Mouse (Mus musculus) hindbrain, postnatal 0 days (tissue): ENCODE data around the gene Top2a. TPM values are rescaled to one million over a fixed set of nuclear protein-coding genes. Genes with fewer than 3 reads are reported as not detected.

Source experiments
- ATAC-seq: fragments of 200-750 bp; cut with Nextera tagmentation; 2 replicates; pipeline ENCODE4 v1.8.0; 2017; ENCODE audit warnings: mild to moderate bottlenecking, moderate TSS enrichment, moderate library complexity
- DNase-seq: peaks from one replicate; pipeline ENCODE4 v3.0.0-alpha.2; 2015; ENCODE audit warnings: low spot score
- H3K27ac ChIP-seq: fragments of 300-500 bp; sonication (generic); 2 replicates; pipeline ENCODE4 v1.5.1; 2014; ENCODE audit warnings: mild to moderate bottlenecking
- H3K27me3 ChIP-seq: fragments of 300-500 bp; sonication (generic); 2 replicates; pipeline ENCODE4 v1.6.1; 2014; ENCODE audit warnings: low read length, mixed read lengths; ENCODE audit not compliant: insufficient read depth
- H3K36me3 ChIP-seq: fragments of 300-500 bp; sonication (generic); 2 replicates; pipeline ENCODE4 v1.6.1; 2014; ENCODE audit warnings: low read length, mixed read lengths; ENCODE audit not compliant: insufficient read depth
- H3K4me1 ChIP-seq: fragments of 300-500 bp; sonication (generic); 2 replicates; pipeline ENCODE4 v1.6.1; 2014; ENCODE audit warnings: antibody characterized with exemption, low read length, mixed read lengths; ENCODE audit not compliant: insufficient read depth
- H3K4me2 ChIP-seq: fragments of 300-500 bp; sonication (generic); 2 replicates; pipeline ENCODE4 v1.6.1; 2014; ENCODE audit warnings: low read depth, mild to moderate bottlenecking, low read length, moderate library complexity, mixed read lengths
- H3K4me3 ChIP-seq: fragments of 300-500 bp; sonication (generic); 2 replicates; pipeline ENCODE4 v1.5.1; 2014; ENCODE audit warnings: low read length
- H3K9ac ChIP-seq: fragments of 300-500 bp; sonication (generic); replicated peaks from 2 replicates; pipeline ENCODE4 v1.6.1; 2014; ENCODE audit warnings: mild to moderate bottlenecking, low read length, moderate library complexity, mixed read lengths
- H3K9me3 ChIP-seq: fragments of 300-500 bp; sonication (generic); 2 replicates; pipeline ENCODE4 v1.6.1; 2016; ENCODE audit warnings: low read length, mixed read lengths
- CTCF ChIP-seq: IDR thresholded peaks from 2 replicates; pipeline ENCODE4 v1.5.1; 2016; ENCODE audit warnings: antibody characterized with exemption, control low read depth, low read depth
- WGBS: fragments of 180-500 bp; shearing (Covaris S2); extraction: QIAGEN DNeasy Blood & Tissue Kit; methylation state at CpG from one replicate; pipeline ENCODE4 v1.1.7; 2014; 5-methylcytosine and 5-hydroxymethylcytosine counted together
- polyA plus RNA-seq: library from polyadenylated mRNA; unstranded; fragments of >200 nt; fragmentation: Nextera tagmentation; extraction: Ambion mirVana; gene quantifications from 2 replicates; pipeline ENCODE4 v1.2.1, GENCODE M21; 2015
- total RNA-seq: library from RNA; depleted of rRNA; stranded (reverse); fragments of >200 nt; gene quantifications from 2 replicates; pipeline ENCODE4 v1.2.3, GENCODE M21; 2014

The Top2a gene
- total and polyA plus RNA-seq, 2 experiments from 2014 or later = 34.2 to 44.4 TPM

- H3K4me2 ChIP-seq = no peak overlapping the region
- H3K4me1 ChIP-seq = no peaks in the 10 kb centered on the region
- WGBS = 51% methylated on average over 15 of the region's 15 CpGs
- DNase-seq (no peak), ATAC-seq (no peak)
- no peak overlapping the region for H3K9ac ChIP-seq
- H3K27me3 ChIP-seq = no peaks in the 10 kb centered on the region
- TF ChIP-seq CTCF = no peak
- H3K9me3 ChIP-seq = no peaks in the 10 kb centered on the region
- H3K27ac ChIP-seq = no peak overlapping the region
- peaks cover 2% of the 10 kb centered on the region; the same call in 1 of the 2 replicates for H3K36me3 ChIP-seq
- H3K4me3 ChIP-seq = no peak overlapping the region
Measured at GRCm38 (mm10) chr11:98978526-98979148, 45.4 kb downstream of the Top2a start.

- Histone ChIP-seq H3K4me1 (peaks cover 9% of the 10 kb centered on the region; the same call in 1 of the 2 replicates), H3K4me3 (no peak overlapping the region), H3K9me3 (no peaks in the 10 kb centered on the region), H3K36me3 (peaks cover 12% of the 10 kb centered on the region), H3K27me3 (no peaks in the 10 kb centered on the region), H3K27ac (no peak overlapping the region), H3K9ac (no peak overlapping the region), H3K4me2 (no peak overlapping the region)
- 49% methylated on average over 5 of the region's 5 CpGs for WGBS
- DNase-seq = peak; percentile 90
- ATAC-seq = peak; percentile 61
- TF ChIP-seq CTCF = peak; percentile 87
Measured at GRCm38 (mm10) chr11:98974871-98975719, 48.9 kb downstream of the Top2a start.

GRCm38 (mm10) chr11:98974213-98974612, 49.8 kb downstream of the Top2a start:
- DNase-seq (no peak), ATAC-seq (no peak)
- Histone ChIP-seq H3K9me3 (no peaks in the 10 kb centered on the region), H3K9ac (no peak overlapping the region), H3K36me3 (peaks cover 12% of the 10 kb centered on the region), H3K27ac (no peak overlapping the region), H3K27me3 (no peaks in the 10 kb centered on the region), H3K4me1 (peaks cover 16% of the 10 kb centered on the region; the same call in 1 of the 2 replicates), H3K4me2 (no peak overlapping the region), H3K4me3 (no peak overlapping the region)
- 69% methylated on average over 5 of the region's 6 CpGs for WGBS
- no peak for TF ChIP-seq CTCF

- Histone ChIP-seq H3K9me3 (no peaks in the 10 kb centered on the region), H3K27ac (no peak overlapping the region), H3K4me2 (no peak overlapping the region), H3K27me3 (no peaks in the 10 kb centered on the region), H3K9ac (no peak overlapping the region), H3K36me3 (peaks cover 12% of the 10 kb centered on the region), H3K4me3 (no peak overlapping the region), H3K4me1 (peaks cover 22% of the 10 kb centered on the region)
- DNase-seq = no peak
- no peak for ATAC-seq
- WGBS = 80% methylated on average over 14 of the region's 14 CpGs
- 0 out of 2 replicates have a peak, but pooled peaks have one; percentile 19 for TF ChIP-seq CTCF
Measured at GRCm38 (mm10) chr11:98973584-98973983, 50.4 kb downstream of the Top2a start.

GRCm38 (mm10) chr11:98972801-98973360, 51.1 kb downstream of the Top2a start:
- Histone ChIP-seq H3K36me3 (peaks cover 12% of the 10 kb centered on the region), H3K4me2 (no peak overlapping the region), H3K4me1 (peaks cover 28% of the 10 kb centered on the region), H3K27ac (no peak overlapping the region), H3K9me3 (no peaks in the 10 kb centered on the region), H3K27me3 (no peaks in the 10 kb centered on the region), H3K4me3 (no peak overlapping the region), H3K9ac (no peak overlapping the region)
- ATAC-seq (no peak), DNase-seq (no peak)
- TF ChIP-seq CTCF = no peak
- WGBS = 85% methylated on average over 9 of the region's 9 CpGs

- Histone ChIP-seq H3K36me3 (peaks cover 12% of the 10 kb centered on the region), H3K4me2 (no peak overlapping the region), H3K4me1 (peaks cover 34% of the 10 kb centered on the region), H3K27me3 (no peaks in the 10 kb centered on the region), H3K9me3 (no peaks in the 10 kb centered on the region), H3K4me3 (no peak overlapping the region), H3K27ac (no peak overlapping the region), H3K9ac (no peak overlapping the region)
- 0 out of 2 replicates have a peak, but pooled peaks have one; percentile 27 for ATAC-seq
- 44% methylated on average over 9 of the region's 9 CpGs for WGBS
- TF ChIP-seq CTCF = peak; percentile 94
- peak; percentile 88 for DNase-seq
Measured at GRCm38 (mm10) chr11:98972215-98972614, 51.8 kb downstream of the Top2a start.
